Mouse (Mus musculus): ENCODE data around the gene Dab2ip. TPM values are rescaled to one million over a fixed set of nuclear protein-coding genes. Genes with fewer than 3 reads are reported as not detected.
A peak's percentile ranks its signal among the peaks of the same experiment; 100 is the strongest.

The Dab2ip gene
- total RNA-seq, 2 experiments from 2014 or later, result 125 to 138 TPM

DNA sequence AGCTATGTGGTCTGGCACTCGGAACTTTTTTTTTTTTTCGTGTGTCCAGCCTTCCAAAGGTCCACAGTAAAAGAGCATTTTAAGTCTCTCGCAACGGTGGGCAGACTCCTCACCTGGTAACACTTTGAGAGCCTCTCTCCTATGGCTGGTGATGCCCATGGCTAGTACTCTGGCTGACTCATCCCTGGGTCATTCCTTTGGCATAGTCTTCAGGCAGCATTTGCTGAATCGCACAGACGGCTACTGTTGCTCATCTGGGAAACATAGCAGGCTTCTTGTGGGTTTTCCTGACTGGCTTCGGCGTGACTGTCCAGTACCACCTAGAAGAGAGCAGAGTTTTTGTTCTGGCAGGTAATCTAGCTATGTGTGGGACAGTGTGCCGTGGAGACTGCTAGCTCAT is 8.0 kb upstream of the Dab2ip start:
- no peak for DNase-seq (ENCODE audit: extremely low spot score in 1 of 2, low spot score in 2 of 2)
- intact Hi-C loops (cut with DNase I), result no loop called here

DNA sequence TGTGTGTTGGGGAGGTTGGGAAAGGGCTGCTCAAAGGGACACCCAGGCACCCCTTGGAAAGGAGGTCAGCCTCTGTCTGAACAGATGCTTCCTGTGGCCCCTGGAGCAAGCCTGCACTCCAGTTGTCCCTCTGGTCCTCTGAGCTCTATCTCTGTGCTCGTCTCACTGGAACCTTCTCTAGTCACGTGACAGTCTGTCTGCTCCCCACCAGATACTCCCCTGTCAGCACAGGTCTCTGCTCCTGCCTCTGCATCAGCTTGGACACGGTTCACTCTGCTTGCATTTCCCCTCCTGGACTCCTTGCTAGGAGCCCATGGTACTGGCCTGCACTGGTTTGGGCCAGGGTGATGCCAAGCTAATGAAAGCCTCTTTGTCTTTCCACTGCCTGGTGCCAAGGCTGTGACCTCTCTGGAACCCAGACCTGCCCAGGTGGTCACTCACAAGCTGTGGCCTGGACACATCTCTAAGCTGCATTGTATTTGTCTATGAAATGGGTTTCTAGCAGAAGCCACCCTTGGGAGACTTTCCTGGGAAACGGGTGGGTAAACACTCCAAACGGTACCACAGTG is 1.1 kb upstream of the Dab2ip start:
- intact Hi-C loops (cut with DNase I), result no loop called here
- DNase-seq (ENCODE audit: extremely low spot score in 1 of 2, low spot score in 2 of 2), result no peak

DNA sequence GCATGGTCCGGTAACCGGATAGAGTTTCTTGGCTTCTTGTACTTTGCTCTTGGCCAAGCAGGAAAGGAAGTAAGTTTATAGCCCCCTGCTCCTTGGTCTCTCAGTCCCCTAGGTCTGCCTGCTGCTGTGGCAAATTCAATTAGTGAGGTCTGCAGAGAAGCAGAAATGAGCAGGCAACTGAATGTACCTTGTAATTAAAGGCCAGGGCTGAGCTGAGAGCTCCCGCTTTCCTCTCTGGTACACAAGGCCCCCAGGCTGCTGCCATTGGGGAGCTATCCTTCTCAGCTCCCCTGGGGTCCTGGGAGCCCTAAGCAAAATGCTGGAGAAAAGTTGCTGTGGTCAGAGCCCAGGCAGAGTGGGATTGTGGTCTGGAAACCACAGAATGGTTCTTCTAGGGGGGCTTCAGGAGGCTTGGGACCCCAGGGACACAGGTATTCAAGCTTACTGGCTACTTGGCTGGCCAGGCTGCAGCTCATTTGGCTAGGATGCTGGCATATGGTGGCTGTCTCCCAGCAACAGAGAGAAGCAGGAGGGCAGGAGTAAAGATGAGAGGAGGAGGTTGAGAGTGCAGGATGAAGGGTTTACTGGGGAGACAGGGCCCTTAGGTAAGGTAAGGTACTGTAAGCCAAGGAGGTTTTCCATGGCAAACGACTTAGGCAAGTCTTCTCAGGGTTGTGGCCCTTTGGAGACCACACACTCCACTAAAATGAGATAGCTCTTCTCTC is 922 bp downstream of the Dab2ip start:
- intact Hi-C loops (cut with DNase I), result no loop called here
- no peak for DNase-seq (ENCODE audit: extremely low spot score in 1 of 2, low spot score in 2 of 2)

DNA sequence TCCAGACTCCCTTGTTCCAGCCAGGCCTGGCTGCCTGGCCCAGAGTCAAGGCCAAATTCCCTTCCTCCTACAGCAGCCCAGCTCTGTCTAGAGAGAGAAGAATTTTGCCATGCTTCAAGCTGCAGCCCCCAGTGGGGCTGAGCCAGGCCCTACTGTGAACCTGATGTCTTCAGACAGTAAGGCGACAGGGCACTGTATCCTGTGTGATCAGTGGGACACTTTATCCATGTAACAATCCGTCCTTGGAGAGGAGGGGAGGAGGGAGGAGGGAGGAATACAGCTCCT is 1.4 kb downstream of the Dab2ip start:
- intact Hi-C loops (cut with DNase I), result no loop called here
- DNase-seq (ENCODE audit: extremely low spot score in 1 of 2, low spot score in 2 of 2), result no peak

DNA sequence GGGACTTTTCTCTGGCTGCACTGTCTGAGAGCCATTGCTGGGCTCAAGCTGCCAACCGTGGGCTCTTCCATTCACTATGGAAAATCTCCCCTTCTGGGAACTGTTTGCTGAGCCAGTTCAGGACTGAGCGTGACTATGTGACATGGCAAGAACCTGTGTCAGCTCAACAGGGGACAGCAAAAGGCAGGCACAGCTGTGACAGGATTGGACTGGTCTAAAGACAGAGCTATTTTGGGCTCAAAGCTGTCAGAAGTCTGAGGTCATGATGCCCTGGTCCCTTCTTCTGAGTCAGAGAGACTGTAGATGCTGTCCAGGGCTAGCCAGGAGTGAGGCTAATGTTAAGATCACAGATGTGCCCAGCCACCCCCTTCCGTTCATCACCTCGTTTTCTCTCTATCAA is 5.7 kb downstream of the Dab2ip start:
- no peak for DNase-seq (ENCODE audit: extremely low spot score in 1 of 2, low spot score in 2 of 2)
- intact Hi-C loops (cut with DNase I), result no loop called here

DNA sequence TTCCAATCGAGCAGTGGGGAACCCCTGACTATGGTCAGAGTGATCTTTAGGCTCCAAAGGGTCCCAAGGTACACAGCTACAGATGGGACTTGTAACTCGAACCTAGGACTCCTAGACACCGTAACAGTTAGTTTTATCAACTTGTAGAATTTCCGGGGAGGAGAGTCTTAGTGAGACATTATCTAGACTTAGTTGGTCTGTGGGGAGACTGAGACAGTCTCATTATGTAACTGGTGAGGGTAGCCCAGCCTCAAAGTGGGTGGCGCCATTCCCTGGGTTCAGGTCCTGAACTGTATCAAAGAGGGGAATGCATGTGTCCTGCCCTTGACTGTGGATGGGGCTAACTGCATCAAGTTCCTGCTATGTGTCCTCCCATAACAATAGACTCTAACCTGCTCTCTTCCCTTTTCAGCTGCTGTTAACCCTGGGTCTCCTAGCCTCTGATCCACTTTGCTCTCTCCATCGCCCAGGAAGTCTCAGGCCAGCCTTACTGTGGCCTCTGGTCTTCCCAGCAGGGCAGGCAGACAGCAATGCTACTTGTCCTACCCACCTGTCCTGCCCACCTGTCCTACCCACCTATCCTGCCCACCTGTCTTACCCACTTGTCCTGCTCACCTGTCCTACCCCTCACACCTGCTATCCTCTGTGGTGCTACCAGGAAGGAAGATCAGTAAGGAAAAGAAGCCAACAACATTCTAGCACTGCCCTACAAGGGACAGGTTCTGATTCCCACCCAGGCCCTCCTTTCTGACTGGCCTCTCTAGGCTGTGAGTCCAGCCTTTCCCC is 7.2 kb downstream of the Dab2ip start:
- intact Hi-C loops (cut with DNase I), result no loop called here
- no peak for DNase-seq (ENCODE audit: extremely low spot score in 1 of 2, low spot score in 2 of 2)

DNA sequence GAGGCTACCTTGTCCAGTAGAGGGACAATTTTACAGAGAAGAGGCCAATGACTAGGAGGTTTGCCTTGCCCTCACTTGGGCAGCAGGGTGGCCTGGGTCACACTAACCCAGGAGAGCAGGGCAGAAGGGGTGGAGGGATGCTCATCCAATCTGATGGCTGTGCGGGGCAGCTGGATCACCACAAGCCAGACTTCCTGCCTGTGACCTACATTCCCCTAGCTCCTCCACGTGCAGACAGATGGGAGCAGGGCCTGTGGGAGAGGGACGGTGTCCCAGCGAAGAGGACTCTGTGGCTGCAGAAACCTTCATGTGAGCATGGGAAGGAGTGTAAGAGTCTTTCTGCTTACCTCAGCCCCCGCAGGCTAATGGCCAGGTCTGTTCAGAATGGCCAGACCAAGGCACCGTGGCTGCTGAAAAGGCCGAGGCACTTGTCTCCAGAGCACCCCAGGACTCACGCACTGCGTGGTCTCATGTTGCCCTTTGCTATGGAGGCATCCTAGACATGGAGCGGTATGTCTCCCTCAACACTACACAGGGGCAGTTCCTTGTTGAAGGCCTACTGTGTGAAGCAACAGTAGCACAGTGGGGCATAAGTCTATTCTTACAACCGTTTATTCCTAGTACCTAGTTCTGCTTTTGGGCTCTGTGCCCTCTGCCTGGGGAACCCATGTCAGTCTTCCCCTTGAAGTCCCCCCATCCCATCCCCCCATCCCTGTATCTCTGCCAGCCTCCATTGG is 9.1 kb downstream of the Dab2ip start:
- intact Hi-C loops (cut with DNase I), result no loop called here
- DNase-seq (ENCODE audit: extremely low spot score in 1 of 2, low spot score in 2 of 2), result peak in 1 of 2 experiments; percentile 52

DNA sequence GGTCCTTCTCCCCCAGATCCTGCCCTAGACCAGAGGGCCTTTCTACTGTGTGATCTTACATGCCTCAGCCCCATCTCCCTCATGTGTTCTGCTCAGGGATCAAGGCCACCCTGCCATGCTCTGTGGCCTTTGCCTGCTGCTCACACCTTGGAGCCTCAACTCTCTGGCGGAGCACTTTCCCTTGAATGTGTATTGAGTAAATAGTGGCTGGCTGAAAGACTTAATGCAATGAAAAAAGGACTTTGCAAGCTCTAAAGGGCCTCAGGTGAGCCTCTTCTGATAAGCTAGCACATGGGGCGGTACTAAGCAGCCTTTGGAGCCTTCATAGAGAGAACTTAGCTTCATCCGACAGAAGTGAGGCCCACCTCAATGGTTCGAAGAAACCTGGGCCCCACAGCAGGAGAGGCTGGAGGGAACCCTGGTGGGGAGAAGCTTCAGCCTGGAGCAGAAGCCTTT is 9.7 kb downstream of the Dab2ip start:
- intact Hi-C loops (cut with DNase I), result no loop called here
- DNase-seq (ENCODE audit: extremely low spot score in 1 of 2, low spot score in 2 of 2), result no peak

DNA sequence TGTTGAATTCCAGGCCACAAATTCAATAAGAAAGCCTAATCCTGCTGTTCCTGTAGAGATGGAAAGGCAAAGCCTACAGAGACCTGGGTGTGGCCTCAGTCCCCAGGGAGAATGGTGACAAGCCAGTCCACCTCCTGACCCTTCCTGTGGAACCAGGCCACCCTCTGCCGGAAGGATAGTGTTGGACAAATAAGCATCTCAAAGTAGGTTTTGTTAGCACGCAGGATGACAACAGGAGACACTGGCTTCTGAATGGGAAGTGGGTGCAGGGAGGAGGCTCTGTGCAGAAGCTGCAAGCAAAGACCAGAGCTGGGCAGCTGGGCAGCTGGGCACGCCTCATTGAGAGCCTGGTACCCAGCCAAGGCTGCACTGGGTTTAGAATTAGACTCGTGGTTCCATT is 12.7 kb downstream of the Dab2ip start:
- intact Hi-C loops (cut with DNase I), result no loop called here
- DNase-seq (ENCODE audit: extremely low spot score in 1 of 2, low spot score in 2 of 2), result no peak

DNA sequence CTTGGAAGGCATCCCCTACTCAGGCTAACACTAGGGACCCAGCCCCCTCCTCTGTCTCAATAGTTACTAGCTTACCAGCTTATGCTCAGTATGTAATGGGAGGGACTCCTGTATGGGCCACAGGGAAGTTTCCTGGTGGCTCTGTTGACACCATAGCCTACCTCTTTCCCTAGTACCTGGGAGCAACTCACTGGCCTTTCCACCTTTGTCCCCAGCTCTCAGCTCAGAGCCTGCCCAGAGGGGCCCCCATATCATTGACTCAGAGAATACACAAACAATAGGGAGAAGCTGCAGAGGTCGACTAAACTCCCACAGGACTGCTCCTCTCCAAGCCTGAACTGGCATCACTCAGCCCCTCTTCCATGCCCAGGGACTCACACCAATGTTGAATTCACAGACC is 16.6 kb downstream of the Dab2ip start:
- DNase-seq (ENCODE audit: extremely low spot score in 1 of 2, low spot score in 2 of 2), result no peak
- intact Hi-C loops (cut with DNase I), result no loop called here

DNA sequence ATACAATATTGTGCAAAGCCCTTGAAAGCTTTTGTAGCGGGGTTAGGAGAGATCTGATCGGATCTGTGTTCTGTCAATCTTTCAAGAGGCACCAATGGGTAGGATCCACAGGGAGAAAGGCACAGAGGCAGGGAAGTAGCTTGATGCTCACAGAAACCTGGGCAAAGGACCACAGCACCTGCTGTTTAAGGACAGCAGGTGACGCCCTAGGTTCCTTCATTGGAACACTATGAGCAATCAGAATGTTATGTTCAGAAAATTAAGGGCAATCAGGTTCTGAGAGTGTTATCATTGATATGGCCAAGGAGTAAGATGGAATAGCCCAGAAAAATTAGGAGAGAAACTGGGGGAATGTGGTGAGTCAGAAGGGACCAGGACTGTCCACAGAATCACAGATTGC is 18.6 kb downstream of the Dab2ip start:
- intact Hi-C loops (cut with DNase I), result no loop called here
- no peak for DNase-seq (ENCODE audit: extremely low spot score in 1 of 2, low spot score in 2 of 2)

DNA sequence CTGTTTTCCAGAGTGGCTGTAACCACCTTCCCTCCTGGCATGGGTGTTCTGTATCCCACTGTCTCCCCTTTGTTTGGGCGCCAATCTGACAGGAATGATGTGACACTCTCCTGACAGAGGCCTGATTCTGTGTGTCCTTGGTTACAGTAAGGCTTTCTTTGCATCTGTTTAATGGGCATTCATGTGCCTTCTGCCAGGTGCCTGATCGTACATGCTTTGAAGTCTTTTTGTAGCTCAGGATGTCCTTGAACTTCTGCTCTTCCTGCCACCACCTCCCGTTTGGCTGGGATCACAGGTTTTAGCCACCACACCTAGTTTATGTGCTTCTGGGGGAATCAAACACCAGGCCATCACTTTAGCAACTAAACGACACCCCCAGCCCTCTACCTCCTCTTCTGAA is 22.0 kb downstream of the Dab2ip start:
- DNase-seq (ENCODE audit: extremely low spot score in 1 of 2, low spot score in 2 of 2), result no peak
- intact Hi-C loops (cut with DNase I), result no loop called here

DNA sequence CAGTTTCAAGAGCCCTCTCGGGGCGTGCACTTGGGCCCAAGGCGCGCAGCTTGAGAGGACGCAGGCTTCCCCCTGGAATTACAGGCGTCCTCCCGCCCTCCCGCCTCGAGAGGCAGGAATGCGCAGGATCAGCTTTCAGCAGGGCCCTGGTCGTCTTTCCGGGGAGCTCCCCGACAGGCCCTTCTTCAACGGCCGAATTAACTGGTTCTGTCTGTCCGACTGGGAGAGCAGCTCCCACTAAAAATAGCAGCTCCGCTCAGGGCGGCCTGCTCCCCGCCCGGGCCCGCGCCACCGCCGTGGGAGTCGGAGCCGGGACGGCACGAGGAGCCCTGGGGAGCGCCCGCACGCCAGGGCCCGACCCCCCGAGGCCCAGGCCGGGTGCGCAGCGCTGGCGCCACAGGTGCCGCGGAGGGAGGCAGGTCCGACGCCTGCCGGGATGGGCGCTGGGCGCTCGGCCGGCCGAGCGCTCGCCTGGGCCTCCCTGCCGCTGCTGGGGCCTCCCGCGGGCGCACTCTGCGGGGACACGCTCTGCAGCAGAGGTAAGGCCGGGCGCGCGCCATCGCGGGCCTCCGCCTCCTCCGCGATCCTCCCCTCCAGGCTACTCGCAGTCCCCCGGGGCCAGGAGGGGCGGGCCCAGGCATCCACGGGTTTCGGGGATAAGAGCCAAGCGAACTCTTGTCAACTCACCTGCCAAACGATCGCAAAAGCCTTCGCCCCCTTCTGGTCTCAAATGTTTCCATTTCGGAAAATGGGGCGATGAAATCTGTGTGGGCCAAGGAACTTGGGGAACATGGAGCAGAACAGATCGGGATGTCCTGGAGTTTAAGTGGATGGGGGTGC is 23.7 kb downstream of the Dab2ip start:
- intact Hi-C loops (cut with DNase I), result no loop called here
- DNase-seq (ENCODE audit: extremely low spot score in 1 of 2, low spot score in 2 of 2), result peak in 1 of 2 experiments; percentile 71

DNA sequence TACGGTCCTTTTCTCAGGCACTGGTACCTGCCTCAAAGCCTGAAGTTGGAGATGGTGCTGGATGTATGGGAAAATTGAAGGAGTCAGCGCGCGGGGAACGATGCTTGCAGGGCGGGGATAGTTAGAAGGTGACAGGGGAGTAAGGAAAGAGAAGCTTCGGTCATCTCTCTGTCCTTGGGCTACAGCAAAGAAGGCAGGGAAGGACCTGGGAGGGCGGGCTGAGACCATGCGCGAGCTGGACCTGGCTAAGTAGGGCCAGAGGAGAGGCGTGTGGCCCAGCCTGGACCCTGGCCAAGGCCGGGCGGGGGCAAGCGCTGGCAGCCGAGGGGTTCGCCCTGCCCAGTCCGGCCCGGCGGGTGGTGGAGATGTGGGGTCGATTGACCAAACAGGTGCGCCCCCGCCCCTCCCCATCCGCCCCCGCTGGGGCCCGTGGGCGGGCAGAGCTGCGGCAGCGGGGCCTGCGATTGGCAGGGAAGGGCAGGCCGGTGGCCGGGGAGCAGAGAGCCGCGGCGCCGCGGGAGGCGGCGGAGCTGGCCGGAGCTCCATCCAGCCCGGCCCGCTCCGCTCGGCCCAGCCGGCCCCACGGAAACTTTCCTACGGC is 24.4 kb downstream of the Dab2ip start:
- peak in 1 of 2 experiments; percentile 78 for DNase-seq (ENCODE audit: extremely low spot score in 1 of 2, low spot score in 2 of 2)
- intact Hi-C loops (cut with DNase I), result no loop called here

DNA sequence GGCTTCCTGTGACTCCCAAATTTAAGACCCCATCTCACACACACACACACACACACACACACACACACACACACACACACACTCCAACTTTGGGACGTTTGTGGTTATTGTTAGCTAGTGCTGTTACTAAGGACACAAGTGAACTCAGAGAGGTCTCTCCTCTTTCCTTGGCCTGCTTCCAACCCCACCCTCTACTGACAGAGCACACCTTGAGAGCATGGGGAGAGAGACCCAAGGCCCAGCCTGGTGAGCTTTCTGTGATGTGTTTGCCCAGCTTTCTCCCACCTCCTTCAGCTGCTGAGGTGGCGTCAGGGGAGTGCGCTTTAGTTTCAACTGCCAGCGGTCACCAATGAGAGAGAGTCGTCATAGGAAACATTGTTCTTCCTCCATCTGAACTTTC is 25.3 kb downstream of the Dab2ip start:
- DNase-seq (ENCODE audit: extremely low spot score in 1 of 2, low spot score in 2 of 2), result no peak
- intact Hi-C loops (cut with DNase I), result no loop called here

DNA sequence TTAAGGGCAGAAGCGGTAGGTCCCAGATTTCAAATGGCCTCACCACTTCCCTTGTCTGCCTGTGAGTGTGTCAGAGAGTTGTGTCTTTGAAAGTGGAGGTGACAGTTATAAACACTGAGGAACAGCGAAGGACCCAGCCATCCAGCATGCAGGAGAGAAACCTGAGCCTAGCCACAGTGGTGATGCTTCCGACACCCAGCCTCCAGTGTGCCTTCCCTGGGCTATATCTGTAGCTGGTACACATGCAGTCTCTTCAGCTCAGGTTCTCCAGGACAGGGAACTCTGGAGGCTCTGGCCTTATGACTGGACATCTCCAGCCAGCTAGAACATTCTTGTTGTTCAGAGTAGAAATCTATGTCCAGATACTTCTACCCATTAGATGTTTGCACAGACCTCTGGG is 25.9 kb downstream of the Dab2ip start:
- intact Hi-C loops (cut with DNase I), result no loop called here

DNA sequence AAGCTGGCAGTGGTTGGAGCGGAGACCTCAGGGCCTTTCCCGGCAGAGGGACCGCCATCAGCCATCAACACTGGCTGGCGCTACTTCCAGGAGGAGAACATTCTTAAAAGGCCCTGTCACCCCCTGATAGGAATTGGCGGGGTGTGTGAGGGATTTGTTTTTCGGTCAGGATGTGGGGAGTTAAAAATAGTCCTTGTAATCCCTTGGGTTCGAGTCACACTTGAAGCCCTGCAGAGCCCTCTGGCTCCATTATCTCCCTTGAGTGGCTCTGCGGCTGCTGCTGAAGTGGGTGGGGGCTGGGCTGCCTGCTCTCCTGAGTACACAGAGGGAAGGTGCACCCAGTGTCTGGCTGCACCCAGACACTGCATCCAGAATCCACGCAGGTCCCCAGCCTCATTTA is 30.3 kb downstream of the Dab2ip start:
- intact Hi-C loops (cut with DNase I), result no loop called here
- no peak for DNase-seq (ENCODE audit: extremely low spot score in 1 of 2, low spot score in 2 of 2)

More for the DNA sequence above, 25.9 kb downstream of the Dab2ip start:
- no peak for DNase-seq (ENCODE audit: extremely low spot score in 1 of 2, low spot score in 2 of 2)

DNA sequence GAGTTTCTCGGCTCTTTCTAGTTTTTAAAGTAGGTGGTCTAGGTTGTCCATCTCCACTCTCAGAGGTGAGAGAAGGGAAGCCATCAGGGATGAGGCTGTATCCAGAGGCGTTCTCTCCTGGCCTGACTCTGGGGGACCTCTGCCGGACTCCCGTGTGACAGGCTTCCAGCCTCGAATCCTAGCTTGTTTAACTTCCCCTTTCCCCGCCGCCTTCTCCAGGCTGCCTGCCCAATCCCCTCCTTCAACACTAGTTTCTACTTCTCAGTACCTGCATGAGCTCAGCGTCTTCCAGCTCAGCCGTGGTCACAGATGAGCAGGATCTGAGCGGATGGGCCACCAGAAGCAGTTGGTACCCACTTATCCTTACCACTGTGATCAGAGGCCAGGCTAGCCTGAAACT is 31.3 kb downstream of the Dab2ip start:
- DNase-seq (ENCODE audit: extremely low spot score in 1 of 2, low spot score in 2 of 2), result no peak
- intact Hi-C loops (cut with DNase I), result no loop called here
